8 mouse cellular contexts compared by ENCODE assay signal in genomic region chr15:62328305-62328881, GRCm38 (mm10).
DNase-seq lines count a peak whose midpoint lies in the region; ATAC-seq and TF ChIP-seq lines count a peak whose summit lies in the region.

No protein-coding gene starts in this region.

- no peak overlapping the region for H3K9ac ChIP-seq in intestine, embryonic 16.5 days (ENCODE audit: low read depth, low read length)

- no peak for DNase-seq in testis, postnatal 10 days (ENCODE audit: low spot score)
- DNase-seq in forelimb bud, embryonic 11.5 days (ENCODE audit: low read depth, low spot score): peak; percentile 1
- peak; percentile 59 for DNase-seq in lung, postnatal 36 days
- no peak for DNase-seq in cerebellum, adult 11 months
- DNase-seq in T-cell, adult 2 months (ENCODE audit: low spot score): no peak

- H3K4me3 ChIP-seq in testis, adult 2 months (ENCODE audit: control insufficient read depth, low read depth, low read length): no peak overlapping the region
- H3K4me3 ChIP-seq in intestine, embryonic 16.5 days (ENCODE audit: low read length): no peak overlapping the region

- peak overlapping the region; percentile 3; the same call in 1 of the 2 replicates for H3K27ac ChIP-seq in testis, adult 2 months (ENCODE audit: control insufficient read depth, insufficient read depth, low read depth, low read length)
- H3K27ac ChIP-seq in intestine, embryonic 16.5 days (ENCODE audit: low read length): no peak overlapping the region

- TF ChIP-seq CTCF in testis, adult 2 months (IDR thresholded peaks at IDR 0.05; ENCODE audit: control insufficient read depth, insufficient read depth, insufficient replicate concordance, low read depth, low read length): no peak

- WGBS in intestine, embryonic 16.5 days: 32% methylated on average over 9 of the region's 9 CpGs

- H3K4me1 ChIP-seq in testis, adult 2 months (ENCODE audit: control insufficient read depth, insufficient read depth, low read length): no peaks in the 10 kb centered on the region
- H3K4me1 ChIP-seq in intestine, embryonic 16.5 days (ENCODE audit: control insufficient read depth, insufficient read depth, low read length): no peaks in the 10 kb centered on the region; the same call in 1 of the 2 replicates

- H3K27me3 ChIP-seq in testis, adult 2 months (ENCODE audit: control insufficient read depth, insufficient read depth, low read length): no peaks in the 10 kb centered on the region
- H3K27me3 ChIP-seq in intestine, embryonic 16.5 days (replicated peaks; ENCODE audit: control insufficient read depth, insufficient read depth, low read length): no peaks in the 10 kb centered on the region

- peak; percentile 52 for ATAC-seq in intestine, embryonic 16.5 days
- ATAC-seq in inflammation-experienced regulatory T-cells, adult 6 months: no peak

- no peak overlapping the region for H3K4me2 ChIP-seq in intestine, embryonic 16.5 days (ENCODE audit: low read depth, low read length)

- TF ChIP-seq POLR2A in testis, adult 2 months (IDR thresholded peaks at IDR 0.05; ENCODE audit: control insufficient read depth, low read depth, low read length): no peak

- H3K36me3 ChIP-seq in testis, adult 2 months (ENCODE audit: control insufficient read depth, insufficient read depth, low read length): no peaks in the 10 kb centered on the region
- no peaks in the 10 kb centered on the region for H3K36me3 ChIP-seq in intestine, embryonic 16.5 days (ENCODE audit: control insufficient read depth, insufficient read depth, low read length)

- no peaks in the 10 kb centered on the region for H3K9me3 ChIP-seq in intestine, embryonic 16.5 days (ENCODE audit: control insufficient read depth, low read length)

Comparison
In these comparisons a context has a peak if more than half of its experiments do, and no peak if none do; other contexts are left out.
1. DNase-seq: peak in forelimb bud, embryonic 11.5 days (single experiment) and lung, postnatal 36 days (single experiment); none in testis, postnatal 10 days (single experiment), cerebellum, adult 11 months (single experiment) and T-cell, adult 2 months (single experiment).